ENCODE assay signal across 24 mouse cellular contexts in the genomic region with DNA sequence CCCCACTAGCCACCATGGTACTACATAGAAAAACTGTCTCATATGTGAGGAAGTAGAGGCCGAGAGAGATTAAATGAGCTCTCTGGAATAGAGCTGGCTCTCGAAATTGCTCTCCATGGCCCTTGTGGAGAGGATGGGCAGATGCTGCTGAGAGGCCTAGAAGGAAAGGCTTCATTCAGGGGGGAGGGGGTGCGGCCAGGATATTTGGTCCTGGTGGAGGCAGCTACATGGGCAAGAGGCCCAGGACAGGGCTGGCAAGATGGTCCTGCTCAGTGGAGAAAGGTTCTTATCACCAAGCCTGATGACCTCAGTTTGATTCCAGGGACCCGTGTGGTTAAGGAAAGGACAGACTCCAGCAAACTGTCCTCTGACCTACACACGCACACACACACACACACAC. TPM values are rescaled to one million over a fixed set of nuclear protein-coding genes. Genes with fewer than 3 reads are reported as not detected.
DNase-seq lines count a peak whose midpoint lies in the region; ATAC-seq lines count a peak whose summit lies in the region.
"Had no signal": no experiment of that assay in that cellular context is flagged by ENCODE, and none has a peak within 500 bp of the region (broad histone marks: within the 10 kb centered on the region; RNA-seq: fewer than 3 reads in every experiment).

No protein-coding gene starts in this region.

- no peak overlapping the region for H3K4me3 ChIP-seq in hindbrain, embryonic 10.5 days
- H3K4me3 ChIP-seq in hindbrain, embryonic 11.5 days (ENCODE audit: low read depth, low read length), result no peak overlapping the region
- no peak overlapping the region for H3K4me3 ChIP-seq in hindbrain, embryonic 12.5 days
- no peak overlapping the region for H3K4me3 ChIP-seq in hindbrain, embryonic 14.5 days (replicated peaks; ENCODE audit: low read length)
- no peak overlapping the region for H3K4me3 ChIP-seq in midbrain, embryonic 16.5 days (ENCODE audit: low read depth, low read length)
- H3K4me3 ChIP-seq: gastrocnemius, adult 2 months; heart, embryonic 15.5 days; intestine, embryonic 15.5 days; liver, embryonic 12.5 days had no signal

- H3K9me3 ChIP-seq in hindbrain, embryonic 10.5 days, result no peaks in the 10 kb centered on the region
- H3K9me3 ChIP-seq in hindbrain, embryonic 11.5 days (ENCODE audit: control insufficient read depth, low read length), result no peaks in the 10 kb centered on the region
- H3K9me3 ChIP-seq in hindbrain, embryonic 12.5 days (replicated peaks), result no peaks in the 10 kb centered on the region
- H3K9me3 ChIP-seq in hindbrain, embryonic 14.5 days (ENCODE audit: control insufficient read depth, low read length), result no peaks in the 10 kb centered on the region
- H3K9me3 ChIP-seq in midbrain, embryonic 16.5 days (replicated peaks; ENCODE audit: control insufficient read depth, low read length, poor library complexity, severe bottlenecking), result no peaks in the 10 kb centered on the region
- H3K9me3 ChIP-seq: G1E; heart, embryonic 15.5 days; intestine, embryonic 15.5 days; limb, embryonic 12.5 days; liver, embryonic 12.5 days had no signal

- no peak overlapping the region for H3K4me2 ChIP-seq in hindbrain, embryonic 11.5 days (replicated peaks; ENCODE audit: low read depth, low read length)
- H3K4me2 ChIP-seq in hindbrain, embryonic 12.5 days (replicated peaks), result no peak overlapping the region
- no peak overlapping the region for H3K4me2 ChIP-seq in hindbrain, embryonic 14.5 days (replicated peaks)
- no peak overlapping the region for H3K4me2 ChIP-seq in midbrain, embryonic 16.5 days (ENCODE audit: low read length)
- H3K4me2 ChIP-seq: heart, embryonic 15.5 days; liver, embryonic 12.5 days had no signal

- H3K4me1 ChIP-seq in hindbrain, embryonic 10.5 days (replicated peaks), result peaks cover 25% of the 10 kb centered on the region
- peaks cover 7% of the 10 kb centered on the region; the same call in 1 of the 2 replicates for H3K4me1 ChIP-seq in hindbrain, embryonic 11.5 days (replicated peaks; ENCODE audit: control insufficient read depth, insufficient read depth, low read length)
- peaks cover 24% of the 10 kb centered on the region for H3K4me1 ChIP-seq in hindbrain, embryonic 12.5 days
- peaks cover 20% of the 10 kb centered on the region for H3K4me1 ChIP-seq in hindbrain, embryonic 14.5 days (replicated peaks; ENCODE audit: control insufficient read depth, insufficient read depth, low read length)
- H3K4me1 ChIP-seq in midbrain, embryonic 16.5 days (ENCODE audit: control insufficient read depth, insufficient read depth, low read length), result peaks cover 17% of the 10 kb centered on the region
- H3K4me1 ChIP-seq: liver, embryonic 12.5 days had no signal

- no peak for DNase-seq in hindbrain, embryonic 10.5 days (ENCODE audit: low spot score)
- DNase-seq in hindbrain, embryonic 11.5 days (ENCODE audit: low spot score), result no peak
- DNase-seq in hindbrain, embryonic 14.5 days (ENCODE audit: low spot score), result no peak
- DNase-seq in frontal cortex, postnatal 14 days (ENCODE audit: low spot score in 2 of 2), result no peak
- no peak for DNase-seq in liver
- DNase-seq: adrenal gland, adult 8-10 months; B cell, adult 2 months; gastrocnemius, adult 2 months; heart, postnatal 36 days; kidney, adult 8-10 months; kidney, postnatal 10 days; lung, adult 18-20 months; lung, postnatal 10 days; thymus, adult 18-20 months; thymus, postnatal 4 days had no signal

- 0 out of 2 replicates have a peak overlapping the region, but pooled peaks have one; percentile 85 for H3K27ac ChIP-seq in hindbrain, embryonic 10.5 days
- H3K27ac ChIP-seq in hindbrain, embryonic 11.5 days (ENCODE audit: low read depth, low read length), result no peak overlapping the region
- H3K27ac ChIP-seq in hindbrain, embryonic 12.5 days, result peak overlapping the region; percentile 90
- H3K27ac ChIP-seq in hindbrain, embryonic 14.5 days, result peak overlapping the region; percentile 98
- peak overlapping the region; percentile 82 for H3K27ac ChIP-seq in midbrain, embryonic 16.5 days (ENCODE audit: low read length)
- H3K27ac ChIP-seq: gastrocnemius, adult 2 months; heart, embryonic 15.5 days; intestine, embryonic 15.5 days; limb, embryonic 12.5 days; liver, embryonic 12.5 days had no signal

- no peak overlapping the region for H3K9ac ChIP-seq in hindbrain, embryonic 11.5 days (ENCODE audit: low read depth, low read length)
- H3K9ac ChIP-seq in hindbrain, embryonic 12.5 days, result peak overlapping the region; percentile 19; the same call in 1 of the 2 replicates
- peak overlapping the region; percentile 59; the same call in 1 of the 2 replicates for H3K9ac ChIP-seq in hindbrain, embryonic 14.5 days
- H3K9ac ChIP-seq in midbrain, embryonic 16.5 days (ENCODE audit: low read depth, low read length), result peak overlapping the region; percentile 34; the same call in 1 of the 2 replicates
- H3K9ac ChIP-seq: heart, embryonic 15.5 days; intestine, embryonic 15.5 days; liver, embryonic 12.5 days had no signal

- H3K27me3 ChIP-seq in hindbrain, embryonic 10.5 days (ENCODE audit: insufficient read depth, poor library complexity, severe bottlenecking), result peaks cover 5% of the 10 kb centered on the region; the same call in 1 of the 2 replicates
- H3K27me3 ChIP-seq in hindbrain, embryonic 11.5 days (ENCODE audit: control insufficient read depth, insufficient read depth, low read length), result peaks cover 2% of the 10 kb centered on the region; the same call in 1 of the 2 replicates
- H3K27me3 ChIP-seq in hindbrain, embryonic 12.5 days, result no peaks in the 10 kb centered on the region
- H3K27me3 ChIP-seq in hindbrain, embryonic 14.5 days (ENCODE audit: control insufficient read depth, insufficient read depth, low read length), result no peaks in the 10 kb centered on the region
- no peaks in the 10 kb centered on the region for H3K27me3 ChIP-seq in midbrain, embryonic 16.5 days (ENCODE audit: control insufficient read depth, insufficient read depth, low read depth, low read length)
- H3K27me3 ChIP-seq: CH12.LX; intestine, embryonic 15.5 days; Patski had no signal

- 86% methylated on average over 5 of the region's 5 CpGs for WGBS in hindbrain, embryonic 10.5 days
- WGBS in hindbrain, embryonic 11.5 days, result 87% methylated on average over 5 of the region's 5 CpGs
- WGBS in hindbrain, embryonic 12.5 days, result 81% methylated on average over 5 of the region's 5 CpGs
- 67% methylated on average over 5 of the region's 5 CpGs for WGBS in hindbrain, embryonic 14.5 days
- 80% methylated on average over 5 of the region's 5 CpGs for WGBS in midbrain, embryonic 16.5 days

- H3K36me3 ChIP-seq in hindbrain, embryonic 10.5 days, result no peaks in the 10 kb centered on the region
- no peaks in the 10 kb centered on the region for H3K36me3 ChIP-seq in hindbrain, embryonic 11.5 days (ENCODE audit: control insufficient read depth, insufficient read depth, low read length)
- H3K36me3 ChIP-seq in hindbrain, embryonic 12.5 days, result no peaks in the 10 kb centered on the region
- H3K36me3 ChIP-seq in hindbrain, embryonic 14.5 days (replicated peaks; ENCODE audit: control insufficient read depth, insufficient read depth), result no peaks in the 10 kb centered on the region
- no peaks in the 10 kb centered on the region for H3K36me3 ChIP-seq in midbrain, embryonic 16.5 days (ENCODE audit: control insufficient read depth, insufficient read depth, low read length)
- H3K36me3 ChIP-seq: G1E; heart, embryonic 15.5 days; intestine, embryonic 15.5 days; limb, embryonic 12.5 days; liver, embryonic 12.5 days had no signal

- ATAC-seq in hindbrain, embryonic 11.5 days (ENCODE audit: low FRiP score), result no peak
- no peak for ATAC-seq in hindbrain, embryonic 12.5 days (ENCODE audit: low FRiP score)
- no peak for ATAC-seq in hindbrain, embryonic 14.5 days (ENCODE audit: low FRiP score)
- ATAC-seq in midbrain, embryonic 16.5 days, result no peak
- ATAC-seq: intestine, embryonic 15.5 days; liver, embryonic 12.5 days; Patski had no signal

RNA-seq across cellular contexts. Expression of gene Gid4, which starts 31.0 kb away (rescaled TPM):
- 26.6 and 30.0 TPM in 2 replicates for polyA plus RNA-seq in hindbrain, embryonic 10.5 days (2016; fragmentation: Nextera tagmentation; extraction: Ambion mirVana)
- 26.0 and 28.7 TPM in 2 replicates for polyA plus RNA-seq in hindbrain, embryonic 11.5 days (2014; fragmentation: Nextera tagmentation; extraction: Ambion mirVana)
- polyA plus RNA-seq in hindbrain, embryonic 12.5 days (2016; fragmentation: Nextera tagmentation; extraction: Ambion mirVana), result 28.1 and 30.1 TPM in 2 replicates
- 25.8 and 26.5 TPM in 2 replicates for polyA plus RNA-seq in hindbrain, embryonic 14.5 days (2014; fragmentation: Nextera tagmentation; extraction: Ambion mirVana)
- polyA plus RNA-seq in midbrain, embryonic 16.5 days (2015; fragmentation: Nextera tagmentation; extraction: Ambion mirVana), result 24.4 and 24.8 TPM in 2 replicates

RNA-seq across cellular contexts. Expression of gene Atpaf2, which starts 32.3 kb away (rescaled TPM):
- polyA plus RNA-seq in hindbrain, embryonic 10.5 days (2016; fragmentation: Nextera tagmentation; extraction: Ambion mirVana), result 43.0 and 51.9 TPM in 2 replicates
- polyA plus RNA-seq in hindbrain, embryonic 11.5 days (2014; fragmentation: Nextera tagmentation; extraction: Ambion mirVana), result 38.0 and 38.1 TPM in 2 replicates
- 37.4 and 38.0 TPM in 2 replicates for polyA plus RNA-seq in hindbrain, embryonic 12.5 days (2016; fragmentation: Nextera tagmentation; extraction: Ambion mirVana)
- 39.8 and 44.4 TPM in 2 replicates for polyA plus RNA-seq in hindbrain, embryonic 14.5 days (2014; fragmentation: Nextera tagmentation; extraction: Ambion mirVana)
- polyA plus RNA-seq in midbrain, embryonic 16.5 days (2015; fragmentation: Nextera tagmentation; extraction: Ambion mirVana), result 43.3 and 47.4 TPM in 2 replicates

RNA-seq across cellular contexts. Expression of gene Drc3, which starts 32.8 kb away (rescaled TPM):
- 2.8 and 6.0 TPM in 2 replicates for polyA plus RNA-seq in hindbrain, embryonic 10.5 days (2016; fragmentation: Nextera tagmentation; extraction: Ambion mirVana)
- 6.6 and 7.0 TPM in 2 replicates for polyA plus RNA-seq in hindbrain, embryonic 11.5 days (2014; fragmentation: Nextera tagmentation; extraction: Ambion mirVana)
- 5.0 and 6.7 TPM in 2 replicates for polyA plus RNA-seq in hindbrain, embryonic 12.5 days (2016; fragmentation: Nextera tagmentation; extraction: Ambion mirVana)
- polyA plus RNA-seq in hindbrain, embryonic 14.5 days (2014; fragmentation: Nextera tagmentation; extraction: Ambion mirVana), result 6.1 and 6.9 TPM in 2 replicates
- polyA plus RNA-seq in midbrain, embryonic 16.5 days (2015; fragmentation: Nextera tagmentation; extraction: Ambion mirVana), result 6.6 and 7.1 TPM in 2 replicates

RNA-seq across cellular contexts. Expression of gene Tom1l2, which starts 33.2 kb away (rescaled TPM):
- polyA plus RNA-seq in hindbrain, embryonic 10.5 days (2016; fragmentation: Nextera tagmentation; extraction: Ambion mirVana), result 21.6 and 30.7 TPM in 2 replicates
- 13.9 and 15.8 TPM in 2 replicates for polyA plus RNA-seq in hindbrain, embryonic 11.5 days (2014; fragmentation: Nextera tagmentation; extraction: Ambion mirVana)
- polyA plus RNA-seq in hindbrain, embryonic 12.5 days (2016; fragmentation: Nextera tagmentation; extraction: Ambion mirVana), result 40.8 and 45.4 TPM in 2 replicates
- polyA plus RNA-seq in hindbrain, embryonic 14.5 days (2014; fragmentation: Nextera tagmentation; extraction: Ambion mirVana), result 47.3 and 49.0 TPM in 2 replicates
- polyA plus RNA-seq in midbrain, embryonic 16.5 days (2015; fragmentation: Nextera tagmentation; extraction: Ambion mirVana), result 66.4 and 74.6 TPM in 2 replicates
